Mouse (Mus musculus) cortical plate, adult 2 months (tissue): ENCODE measurements around the gene Rgs9.

Experiments
- CTCF ChIP-seq: fragments of 200-500 bp; IDR thresholded peaks from 2 replicates; pipeline ENCODE4 v1.5.1; 2011; ENCODE audit warnings: mild to moderate bottlenecking, control low read depth, low read length; ENCODE audit not compliant: insufficient read depth; ENCODE audit errors: extremely low read depth
- POLR2A ChIP-seq: fragments of 200-500 bp; IDR thresholded peaks from 2 replicates; pipeline ENCODE4 v1.6.1; 2011; ENCODE audit warnings: mild to moderate bottlenecking, low read length, control low read depth; ENCODE audit not compliant: insufficient read depth; ENCODE audit errors: extremely low read depth

DNA sequence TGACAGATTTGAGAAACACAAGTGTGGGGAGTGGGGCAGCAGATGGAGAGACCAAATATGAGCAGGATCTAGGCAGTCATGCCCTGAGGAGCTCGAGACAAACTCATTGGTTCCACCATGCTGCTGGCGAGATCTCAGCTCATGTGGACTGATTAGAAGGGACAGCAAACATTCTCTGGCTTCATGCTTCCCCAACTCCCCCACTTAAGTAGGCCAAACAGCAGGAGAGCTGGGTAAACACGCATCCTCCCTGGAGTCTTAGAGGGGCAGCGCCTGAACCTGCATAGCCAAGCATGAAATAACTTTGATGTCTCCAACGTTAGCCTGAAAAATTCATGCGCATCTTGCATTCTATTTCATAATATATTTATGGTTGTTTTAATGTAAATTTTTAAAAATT lies 65.1 kb downstream of the Rgs9 start:
- no peak for TF ChIP-seq CTCF
- no peak for TF ChIP-seq POLR2A
